Mouse (Mus musculus) skeletal muscle tissue, postnatal 0 days (tissue): Measurements from ENCODE around the gene Sec23ip. TPM values are rescaled to one million over a fixed set of nuclear protein-coding genes. Genes with fewer than 3 reads are reported as not detected.

Experiments
- microRNA-seq, 2 experiments: library from miRNA; unstranded; fragments of <30 nt; microRNA quantifications; one replicate each; pipeline ENCODE4; 2016
- polyA plus RNA-seq: library from polyadenylated mRNA; unstranded; fragments of >200 nt; fragmentation: Nextera tagmentation; extraction: Ambion mirVana; gene quantifications from 2 replicates; pipeline ENCODE4 v1.2.1, GENCODE M21; 2015

Sec23ip gene
- polyA plus RNA-seq = 15.7 and 17.3 TPM in 2 replicates

GRCm38 (mm10) chr7:128744684-128745485 is at the start of gene Sec23ip:
Gene Sec23ip, plus strand, starts transcription at chr7:128744943.

GRCm38 (mm10) chr7:128740334-128740733 is 4.4 kb upstream of the Sec23ip start, which contains the start of gene Mcmbp:
Gene Mcmbp, minus strand, starts transcription at chr7:128740495.

Small RNA genes within 50 kb of the gene (microRNA-seq; reads per million reads assigned to microRNA genes)
- gene Gm25778 = 0 reads per million in 2 experiments

Other genes with a start within 250 kb of the Sec23ip start
- gene Bag3, start 221.3 kb upstream of the Sec23ip start, polyA plus RNA-seq = 31.3 and 36.2 TPM in 2 replicates
- gene Inpp5f, start 133.6 kb upstream of the Sec23ip start, polyA plus RNA-seq = 5.5 and 5.9 TPM in 2 replicates
- gene Mcmbp, start 4.4 kb upstream of the Sec23ip start, polyA plus RNA-seq = 23.1 and 24.3 TPM in 2 replicates